Mouse (Mus musculus): ENCODE measurements around the gene Pycr1.

Gene Pycr1

GRCm38 (mm10) chr11:120657301-120657700 lies 13.7 kb upstream of the Pycr1 start:
- DNase-seq (ENCODE audit: low spot score) = no peak

- no peak for DNase-seq (ENCODE audit: low spot score)
These were observed 11.2 kb upstream of the Pycr1 start for GRCm38 (mm10) chr11:120654741-120655140.

- no peak for DNase-seq (ENCODE audit: low spot score)
These were observed 8.3 kb upstream of the Pycr1 start for GRCm38 (mm10) chr11:120651872-120652271.

- DNase-seq (ENCODE audit: low spot score) = no peak
These were observed 4.5 kb upstream of the Pycr1 start, which contains the start of gene Myadml2 for GRCm38 (mm10) chr11:120648001-120648476. Gene Myadml2, minus strand, starts transcription at chr11:120648158.

GRCm38 (mm10) chr11:120647047-120647830 lies 3.7 kb upstream of the Pycr1 start:
- no peak for DNase-seq (ENCODE audit: low spot score)

GRCm38 (mm10) chr11:120642939-120643600 lies 499 bp downstream of the Pycr1 start:
- no peak for DNase-seq (ENCODE audit: low spot score)

GRCm38 (mm10) chr11:120641869-120642268 lies 1.7 kb downstream of the Pycr1 start:
- no peak for DNase-seq (ENCODE audit: low spot score)

- DNase-seq (ENCODE audit: low spot score) = no peak
These were observed 2.3 kb downstream of the Pycr1 start for GRCm38 (mm10) chr11:120641255-120641654.

GRCm38 (mm10) chr11:120634810-120635209 lies 8.8 kb downstream of the Pycr1 start:
- DNase-seq (ENCODE audit: low spot score) = no peak

- peak; percentile 87 for DNase-seq (ENCODE audit: low spot score)
These were observed 9.8 kb downstream of the Pycr1 start, which contains the start of gene Mafg for GRCm38 (mm10) chr11:120633520-120634343. Gene Mafg, minus strand, starts transcription at chr11:120633600.

- DNase-seq (ENCODE audit: low spot score) = peak; percentile 77
These were observed 10.7 kb downstream of the Pycr1 start for GRCm38 (mm10) chr11:120632559-120633519.

- no peak for DNase-seq (ENCODE audit: low spot score)
These were observed 11.7 kb downstream of the Pycr1 start for GRCm38 (mm10) chr11:120631726-120632448.

GRCm38 (mm10) chr11:120630881-120631725 lies 12.5 kb downstream of the Pycr1 start:
- no peak for DNase-seq (ENCODE audit: low spot score)

GRCm38 (mm10) chr11:120630401-120630871 lies 13.1 kb downstream of the Pycr1 start:
- peak; percentile 51 for DNase-seq (ENCODE audit: low spot score)

- DNase-seq (ENCODE audit: low spot score) = peak; percentile 79
These were observed 13.7 kb downstream of the Pycr1 start for GRCm38 (mm10) chr11:120629911-120630310.

GRCm38 (mm10) chr11:120629341-120629730 lies 14.2 kb downstream of the Pycr1 start:
- DNase-seq (ENCODE audit: low spot score) = peak; percentile 67

- DNase-seq (ENCODE audit: low spot score) = no peak
These were observed 14.8 kb downstream of the Pycr1 start for GRCm38 (mm10) chr11:120628601-120629340.

GRCm38 (mm10) chr11:120627468-120628300 lies 15.9 kb downstream of the Pycr1 start:
- DNase-seq (ENCODE audit: low spot score) = no peak
